9 mouse cellular contexts compared by ENCODE assay signal in genomic region chr15:3957982-3958381, GRCm38 (mm10). TPM values are rescaled to one million over a fixed set of nuclear protein-coding genes. Genes with fewer than 3 reads are reported as not detected.
DNase-seq lines count a peak whose midpoint lies in the region; TF ChIP-seq lines count a peak whose summit lies in the region.
"Had no signal": no experiment of that assay in that cellular context is flagged by ENCODE, and none has a peak within 500 bp of the region (broad histone marks: within the 10 kb centered on the region; RNA-seq: fewer than 3 reads in every experiment).

No protein-coding gene starts in this region.

- H3K36me3 ChIP-seq in heart, adult 2 months (ENCODE audit: control insufficient read depth, insufficient read depth, low read length) = no peaks in the 10 kb centered on the region
- H3K36me3 ChIP-seq in heart, embryonic 10.5 days = no peaks in the 10 kb centered on the region
- H3K36me3 ChIP-seq: limb, embryonic 12.5 days had no signal

- WGBS in heart, adult 2 months = 26% methylated on average over 4 of the region's 4 CpGs
- 30% methylated on average over 4 of the region's 4 CpGs for WGBS in heart, embryonic 10.5 days

- H3K4me3 ChIP-seq in heart, adult 2 months = no peak overlapping the region
- H3K4me3 ChIP-seq in heart, embryonic 10.5 days = no peak overlapping the region
- H3K4me3 ChIP-seq: limb, embryonic 12.5 days had no signal

- H3K27me3 ChIP-seq in heart, adult 2 months (ENCODE audit: control insufficient read depth, insufficient read depth, low read length) = no peaks in the 10 kb centered on the region
- H3K27me3 ChIP-seq in heart, embryonic 10.5 days (ENCODE audit: insufficient read depth, poor library complexity, severe bottlenecking) = no peaks in the 10 kb centered on the region
- H3K27me3 ChIP-seq: limb, embryonic 12.5 days had no signal

- H3K9ac ChIP-seq in heart, adult 2 months (ENCODE audit: low read depth, low read length) = no peak overlapping the region
- H3K9ac ChIP-seq: limb, embryonic 12.5 days had no signal

- DNase-seq in heart, adult 2 months = peak; percentile 31 to 49
- no peak for DNase-seq in heart, embryonic 10.5 days (ENCODE audit: low spot score)
- DNase-seq in A20 (ENCODE audit: low read depth, low spot score) = peak; percentile 66
- peak; percentile 36 for DNase-seq in T-cell, adult 2 months (ENCODE audit: low spot score)
- peak; percentile 75 for DNase-seq in embryo, embryonic 10.5 days (ENCODE audit: low spot score)
- DNase-seq in kidney, postnatal 10 days = peak; percentile 77
- peak; percentile 72 for DNase-seq in lung, postnatal 10 days
- peak; percentile 41 to 50 for DNase-seq in spleen, postnatal 36 days (ENCODE audit: low spot score in 2 of 2)

- H3K4me1 ChIP-seq in heart, adult 2 months (ENCODE audit: control insufficient read depth, insufficient read depth, low read length) = peaks cover 2% of the 10 kb centered on the region; the same call in 1 of the 2 replicates
- 0 out of 2 replicates have a peak, but pooled peaks cover 5% of the 10 kb centered on the region for H3K4me1 ChIP-seq in heart, embryonic 10.5 days
- H3K4me1 ChIP-seq: limb, embryonic 12.5 days had no signal

- H3K9me3 ChIP-seq in heart, embryonic 10.5 days = no peaks in the 10 kb centered on the region

- intact Hi-C loops in heart, adult 2 months (cut with DNase I) = loop anchor here (1.0 to 5.0 kb wide), 2 partner anchors 69 to 85 kb away; partner anchors contain the start of gene Oxct1

- TF ChIP-seq EP300 in heart, adult 2 months (IDR thresholded peaks at IDR 0.05; ENCODE audit: insufficient read depth, low read depth, low read length) = no peak

- no peaks in the 10 kb centered on the region for H3K79me2 ChIP-seq in heart, adult 2 months (replicated peaks; ENCODE audit: control insufficient read depth, insufficient read depth, low read length)

- no peak overlapping the region for H3K27ac ChIP-seq in heart, adult 2 months
- no peak overlapping the region for H3K27ac ChIP-seq in heart, embryonic 10.5 days
- H3K27ac ChIP-seq: limb, embryonic 12.5 days had no signal

- TF ChIP-seq CTCF in heart, adult 2 months (IDR thresholded peaks at IDR 0.05) = peak; percentile 89

- TF ChIP-seq POLR2A in heart, adult 2 months (IDR thresholded peaks at IDR 0.05; ENCODE audit: insufficient read depth, low read depth, low read length) = no peak

RNA-seq across cellular contexts. Expression of gene Fbxo4, which starts 21.4 kb away (rescaled TPM):
- total RNA-seq in heart, adult 2 months (2021) = 1 to 10 TPM; 6.7 to 8.1 TPM
- 6.0 and 9.9 TPM in 2 replicates for polyA plus RNA-seq in heart, adult 2 months (2012; rRNA removed)
- polyA plus RNA-seq in heart, embryonic 10.5 days (2016; fragmentation: Nextera tagmentation; extraction: Ambion mirVana) = 8.8 and 10.0 TPM in 2 replicates

RNA-seq across cellular contexts. Expression of gene AW549877, which starts 37.6 kb away (rescaled TPM):
- total RNA-seq in heart, adult 2 months (2021) = 10 to 100 TPM; 19.3 to 21.2 TPM
- 11.7 and 30.0 TPM in 2 replicates for polyA plus RNA-seq in heart, adult 2 months (2012; rRNA removed)
- 32.4 and 39.0 TPM in 2 replicates for polyA plus RNA-seq in heart, embryonic 10.5 days (2016; fragmentation: Nextera tagmentation; extraction: Ambion mirVana)
